Mouse (Mus musculus) hindbrain, embryonic 15.5 days (tissue): ENCODE data around the gene Gm10392. TPM values are rescaled to one million over a fixed set of nuclear protein-coding genes. Genes with fewer than 3 reads are reported as not detected.

Experiments used
- polyA plus RNA-seq: library from polyadenylated mRNA; unstranded; fragments of >200 nt; fragmentation: Nextera tagmentation; extraction: Ambion mirVana; gene quantifications from 2 replicates; pipeline ENCODE4 v1.2.1, GENCODE M21; 2015

The Gm10392 gene
- polyA plus RNA-seq, 1 experiment from 2014 or later, result 0.16 TPM

Other genes with a start within 250 kb of the Gm10392 start
- gene Coro6, start 56.8 kb downstream of the Gm10392 start, polyA plus RNA-seq, result 0.99 and 1.0 TPM in 2 replicates
- 36.6 and 50.7 TPM in 2 replicates for gene Ankrd13b, start 29.5 kb downstream of the Gm10392 start, polyA plus RNA-seq
- gene Git1, start 25.6 kb downstream of the Gm10392 start, polyA plus RNA-seq, result 16.4 and 18.1 TPM in 2 replicates
- 2.7 TPM in 2 replicates for gene Abhd15, start 4.1 kb downstream of the Gm10392 start, polyA plus RNA-seq
- 16.8 and 19.6 TPM in 2 replicates for gene Trp53i13, start 3.2 kb downstream of the Gm10392 start, polyA plus RNA-seq
- gene Taok1, start 88.6 kb upstream of the Gm10392 start, polyA plus RNA-seq, result 20.3 and 20.8 TPM in 2 replicates
- 3.2 and 4.8 TPM in 2 replicates for gene Nufip2, start 167.0 kb upstream of the Gm10392 start, polyA plus RNA-seq
- gene Cryba1, start 206.1 kb upstream of the Gm10392 start, polyA plus RNA-seq, result 0.29 and 0.34 TPM in 2 replicates
- 43.7 and 48.3 TPM in 2 replicates for gene Myo18a, start 244.0 kb upstream of the Gm10392 start, polyA plus RNA-seq